Mouse (Mus musculus) common myeloid progenitor, adult 5-6 weeks (primary cell): ENCODE measurements at regions not wholly inside any gene's neighbourhood (a gene's known extent, or its start where the extent isn't known, plus 50 kb on each side); places are given as distances from the start of the nearest gene placed in this dataset.

ENCODE experiments used
- ATAC-seq: replicated peaks from 2 replicates; pipeline ENCODE4 v1.8.0; 2016; ENCODE audit warnings: low read depth, mild to moderate bottlenecking, moderate TSS enrichment, inconsistent platforms; ENCODE audit not compliant: poor library complexity, severe bottlenecking

GRCm38 (mm10) chr9:113008106-113008505, 700.0 kb downstream of the Pdcd6ip start:
- ATAC-seq: no peak

- peak; percentile 96 for ATAC-seq
Observed at GRCm38 (mm10) chr9:112996204-112996603, 711.9 kb downstream of the Pdcd6ip start.

- ATAC-seq: no peak
Observed at GRCm38 (mm10) chr9:112994774-112995173, 713.3 kb downstream of the Pdcd6ip start.

GRCm38 (mm10) chr9:112993627-112994026, 714.4 kb downstream of the Pdcd6ip start:
- no peak for ATAC-seq

- ATAC-seq: no peak
Observed at GRCm38 (mm10) chr9:112992937-112993336, 715.1 kb downstream of the Pdcd6ip start.

- no peak for ATAC-seq
Observed at GRCm38 (mm10) chr9:112983353-112983752, 724.7 kb downstream of the Pdcd6ip start.

GRCm38 (mm10) chr9:112951567-112951966, 715.8 kb upstream of the Arpp21 start:
- ATAC-seq: no peak

- ATAC-seq: peak; percentile 39; the same call in 1 of the 2 replicates
Observed at GRCm38 (mm10) chr9:112950056-112950455, 714.3 kb upstream of the Arpp21 start.

GRCm38 (mm10) chr9:112938781-112939180, 703.0 kb upstream of the Arpp21 start:
- ATAC-seq: no peak

GRCm38 (mm10) chr9:112909311-112910101, 673.8 kb upstream of the Arpp21 start:
- no peak for ATAC-seq

- ATAC-seq: no peak
Observed at GRCm38 (mm10) chr9:112905955-112906354, 670.2 kb upstream of the Arpp21 start.

- ATAC-seq: no peak
Observed at GRCm38 (mm10) chr9:112864921-112865320, 629.2 kb upstream of the Arpp21 start.

- ATAC-seq: no peak
Observed at GRCm38 (mm10) chr9:112861136-112861535, 625.4 kb upstream of the Arpp21 start.

- 0 out of 2 replicates have a peak, but pooled peaks have one; percentile 50 for ATAC-seq
Observed at GRCm38 (mm10) chr9:112860307-112860893, 624.7 kb upstream of the Arpp21 start.

GRCm38 (mm10) chr9:112841473-112841872, 605.7 kb upstream of the Arpp21 start:
- no peak for ATAC-seq

GRCm38 (mm10) chr9:112839071-112839793, 603.5 kb upstream of the Arpp21 start:
- ATAC-seq: no peak

GRCm38 (mm10) chr9:112837563-112837962, 601.8 kb upstream of the Arpp21 start:
- ATAC-seq: no peak

GRCm38 (mm10) chr9:112834441-112835245, 598.9 kb upstream of the Arpp21 start:
- ATAC-seq: no peak

GRCm38 (mm10) chr9:112831102-112831501, 595.4 kb upstream of the Arpp21 start:
- ATAC-seq: no peak

- no peak for ATAC-seq
Observed at GRCm38 (mm10) chr9:112828602-112829001, 592.9 kb upstream of the Arpp21 start.
